Mouse (Mus musculus): Measurements from ENCODE around the gene Mpeg1. TPM values are rescaled to one million over a fixed set of nuclear protein-coding genes. Genes with fewer than 3 reads are reported as not detected.

The Mpeg1 gene
- polyA plus RNA-seq, 1 experiment: 0.06 TPM

DNA sequence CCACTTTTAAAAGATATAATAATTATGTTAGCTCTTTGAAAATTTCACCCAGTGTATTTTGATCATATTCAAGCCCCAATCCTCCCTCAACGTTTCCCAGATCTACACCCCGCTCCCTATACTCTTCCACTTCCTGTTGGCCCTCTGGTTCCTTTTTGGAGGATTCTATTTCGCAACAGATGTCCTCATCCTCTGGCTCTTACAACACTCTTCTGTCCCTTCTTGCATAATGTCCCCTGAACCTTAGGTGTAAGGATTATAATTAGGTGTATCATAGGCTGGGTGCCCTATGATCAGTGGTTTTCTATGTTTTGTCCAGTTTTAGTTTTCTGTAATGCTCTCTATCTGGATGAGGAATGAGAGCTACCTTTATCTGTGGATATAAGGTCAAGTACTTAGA lies 15.6 kb upstream of the Mpeg1 start:
- Histone ChIP-seq H3K27me3 (ENCODE audit: control insufficient read depth, insufficient read depth, insufficient read length) (no peaks in the 10 kb centered on the region), H3ac (ENCODE audit: control insufficient read depth, insufficient read length) (no peak overlapping the region), H3K4me2 (ENCODE audit: low read depth) (no peak overlapping the region), H3K79me2 (ENCODE audit: control insufficient read depth, insufficient read depth) (no peaks in the 10 kb centered on the region), H3K4me3 (no peak overlapping the region), H3K36me3 (ENCODE audit: control insufficient read depth, insufficient read depth) (no peaks in the 10 kb centered on the region)
- TF ChIP-seq MAX (IDR thresholded peaks at IDR 0.05; ENCODE audit: low read depth) (no peak), MYOD1 (IDR thresholded peaks at IDR 0.05; ENCODE audit: control insufficient read depth in 1 of 3, insufficient read length in 2 of 3, low read depth in 2 of 3) (no peak), TCF12 (IDR thresholded peaks at IDR 0.05; ENCODE audit: insufficient read depth, poor library complexity, severe bottlenecking) (no peak), CEBPB (IDR thresholded peaks at IDR 0.05; ENCODE audit: insufficient read depth, poor library complexity, severe bottlenecking) (peak; percentile 27; the same call in 1 of the 2 replicates)

DNA sequence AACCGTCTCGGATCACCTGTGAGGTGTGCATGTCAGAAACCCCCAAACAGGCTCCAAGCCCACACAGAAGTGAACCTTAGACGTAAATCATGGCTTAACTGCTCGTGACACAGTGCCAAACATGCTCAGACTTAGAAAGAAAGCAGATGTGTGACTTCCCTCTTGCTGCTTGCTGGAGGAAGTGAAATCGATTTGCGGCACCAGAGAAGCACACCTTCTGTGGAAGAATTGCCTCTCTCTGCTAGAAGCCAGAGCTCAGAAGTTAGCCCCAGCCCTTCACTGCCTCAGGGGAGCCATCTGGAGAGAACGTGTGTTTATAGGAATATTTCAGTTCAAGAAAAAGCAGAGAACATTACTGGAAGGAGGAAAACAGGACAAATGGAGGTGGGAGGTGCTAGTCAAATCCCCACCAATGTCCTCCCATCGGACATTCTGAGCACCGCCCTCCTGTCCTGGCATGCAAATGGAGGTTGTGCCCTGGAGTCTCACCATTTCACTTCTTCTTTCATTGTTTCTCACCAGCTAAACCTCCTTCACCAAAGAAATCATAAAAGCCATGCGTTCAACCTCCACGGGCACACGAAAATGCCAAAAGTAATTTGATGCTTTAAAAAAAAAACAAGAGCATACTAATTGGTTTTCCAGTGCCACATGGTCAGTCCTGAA lies 3.0 kb upstream of the Mpeg1 start:
- Histone ChIP-seq H3K36me3 (ENCODE audit: control insufficient read depth, insufficient read depth) (no peaks in the 10 kb centered on the region), H3K27me3 (ENCODE audit: control insufficient read depth, insufficient read depth, insufficient read length) (no peaks in the 10 kb centered on the region), H3K79me2 (ENCODE audit: control insufficient read depth, insufficient read depth) (no peaks in the 10 kb centered on the region), H3K4me3 (no peak overlapping the region), H3K4me2 (ENCODE audit: low read depth) (peak overlapping the region; percentile 73), H3ac (ENCODE audit: control insufficient read depth, insufficient read length) (no peak overlapping the region)
- TF ChIP-seq POLR2A (IDR thresholded peaks at IDR 0.05; ENCODE audit: insufficient read length, low read depth) (no peak), USF1 (IDR thresholded peaks at IDR 0.05; ENCODE audit: low read depth) (no peak), MAX (IDR thresholded peaks at IDR 0.05; ENCODE audit: low read depth) (no peak), CEBPB (IDR thresholded peaks at IDR 0.05; ENCODE audit: insufficient read depth, poor library complexity, severe bottlenecking) (no peak), REST (IDR thresholded peaks at IDR 0.05; ENCODE audit: insufficient read depth, insufficient read length) (no peak), MYOD1 (IDR thresholded peaks at IDR 0.05; ENCODE audit: control insufficient read depth in 1 of 3, insufficient read length in 2 of 3, low read depth in 2 of 3) (no peak), POLR2AphosphoS2 (IDR thresholded peaks at IDR 0.05; ENCODE audit: insufficient read length, low read depth) (no peak), MYOG (IDR thresholded peaks at IDR 0.05; ENCODE audit: control insufficient read depth in 1 of 3, insufficient read depth in 1 of 3, insufficient read length in 2 of 3, low read depth in 2 of 3) (no peak), TCF12 (IDR thresholded peaks at IDR 0.05; ENCODE audit: insufficient read depth, poor library complexity, severe bottlenecking) (no peak)

DNA sequence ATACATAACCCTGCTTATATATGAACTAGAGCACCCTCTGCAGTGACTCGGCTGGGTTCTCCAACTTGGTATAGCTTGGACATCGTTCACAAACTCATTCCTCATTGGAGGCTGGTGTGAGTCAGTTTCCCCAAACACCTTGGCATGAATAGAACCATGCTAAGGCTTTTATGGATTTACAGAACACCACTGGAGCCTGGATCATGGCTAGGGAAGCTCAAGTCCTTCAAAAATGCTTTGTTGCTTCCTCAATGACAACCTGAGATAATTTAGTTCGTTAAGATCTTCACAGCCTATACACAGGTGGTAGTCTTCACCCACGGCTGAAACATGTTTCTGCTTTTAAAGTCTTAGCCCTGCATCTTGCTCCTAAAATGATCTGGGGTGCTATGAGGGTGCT lies 1.1 kb upstream of the Mpeg1 start:
- no peaks in the 10 kb centered on the region for H3K36me3 ChIP-seq (ENCODE audit: control insufficient read depth, insufficient read depth)
- no peak overlapping the region for H3ac ChIP-seq (ENCODE audit: control insufficient read depth, insufficient read length)
- TF ChIP-seq TCF3 (IDR thresholded peaks at IDR 0.05; ENCODE audit: insufficient read length, low read depth) (no peak), TCF12 (IDR thresholded peaks at IDR 0.05; ENCODE audit: insufficient read depth, poor library complexity, severe bottlenecking) (no peak)
- no peak overlapping the region for H3K4me2 ChIP-seq (ENCODE audit: low read depth)
- no peaks in the 10 kb centered on the region for H3K27me3 ChIP-seq (ENCODE audit: control insufficient read depth, insufficient read depth, insufficient read length)
- no peak overlapping the region for H3K4me3 ChIP-seq
- no peaks in the 10 kb centered on the region for H3K79me2 ChIP-seq (ENCODE audit: control insufficient read depth, insufficient read depth)

DNA sequence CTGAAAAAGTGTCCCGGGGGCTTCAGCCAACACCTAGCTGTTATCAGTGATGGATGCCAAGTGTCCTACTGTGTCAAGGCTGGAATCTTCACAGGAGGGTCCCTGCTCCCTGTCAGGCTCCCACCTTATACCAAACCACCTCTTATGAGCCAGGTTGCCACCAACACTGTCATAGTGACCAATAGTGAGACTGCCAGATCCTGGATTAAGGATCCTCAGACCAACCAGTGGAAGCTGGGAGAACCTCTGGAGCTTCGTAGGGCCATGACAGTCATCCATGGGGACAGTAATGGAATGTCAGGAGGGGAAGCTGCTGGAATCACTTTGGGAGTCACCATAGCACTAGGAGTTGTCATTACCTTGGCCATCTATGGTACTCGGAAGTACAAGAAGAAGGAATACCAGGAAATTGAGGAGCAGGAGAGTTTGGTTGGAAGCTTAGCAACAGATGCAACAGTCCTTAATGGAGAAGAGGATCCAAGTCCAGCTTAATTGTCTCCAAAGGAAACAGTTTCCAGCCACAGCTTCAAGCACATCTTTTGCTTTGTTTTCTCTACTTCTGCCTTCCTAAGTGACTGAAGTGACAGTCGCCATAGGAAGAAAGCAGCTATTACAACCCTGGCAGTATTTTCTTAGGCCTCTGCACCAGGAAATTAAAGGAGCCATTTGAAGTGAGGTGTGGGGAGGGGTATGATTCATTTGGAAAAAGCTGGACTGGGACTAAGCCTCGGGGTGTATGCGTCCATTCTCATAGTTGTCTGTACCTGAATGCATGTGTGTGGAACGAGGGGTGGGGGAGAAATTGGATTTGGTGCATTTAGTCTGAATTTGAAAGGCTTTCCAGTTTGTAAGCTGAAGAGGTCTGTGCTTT lies 2.5 kb downstream of the Mpeg1 start:
- H3ac ChIP-seq (ENCODE audit: control insufficient read depth, insufficient read length): no peak overlapping the region
- no peak overlapping the region for H3K4me3 ChIP-seq
- no peaks in the 10 kb centered on the region for H3K79me2 ChIP-seq (ENCODE audit: control insufficient read depth, insufficient read depth)
- no peaks in the 10 kb centered on the region for H3K27me3 ChIP-seq (ENCODE audit: control insufficient read depth, insufficient read depth, insufficient read length)
- TF ChIP-seq TCF3 (IDR thresholded peaks at IDR 0.05; ENCODE audit: insufficient read length, low read depth): no peak
- TF ChIP-seq MAX (IDR thresholded peaks at IDR 0.05; ENCODE audit: low read depth): no peak
- TF ChIP-seq POLR2A (IDR thresholded peaks at IDR 0.05; ENCODE audit: insufficient read length, low read depth): no peak
- TF ChIP-seq MYOG (IDR thresholded peaks at IDR 0.05; ENCODE audit: control insufficient read depth in 1 of 3, insufficient read depth in 1 of 3, insufficient read length in 2 of 3, low read depth in 2 of 3): no peak
- no peak for TF ChIP-seq MYOD1 (IDR thresholded peaks at IDR 0.05; ENCODE audit: control insufficient read depth in 1 of 3, insufficient read length in 2 of 3, low read depth in 2 of 3)
- TF ChIP-seq TCF12 (IDR thresholded peaks at IDR 0.05; ENCODE audit: insufficient read depth, poor library complexity, severe bottlenecking): no peak
- TF ChIP-seq REST (IDR thresholded peaks at IDR 0.05; ENCODE audit: insufficient read depth, insufficient read length): no peak
- no peak for TF ChIP-seq POLR2AphosphoS2 (IDR thresholded peaks at IDR 0.05; ENCODE audit: insufficient read length, low read depth)
- TF ChIP-seq USF1 (IDR thresholded peaks at IDR 0.05; ENCODE audit: low read depth): no peak
- TF ChIP-seq CEBPB (IDR thresholded peaks at IDR 0.05; ENCODE audit: insufficient read depth, poor library complexity, severe bottlenecking): no peak
- TF ChIP-seq E2F4 (IDR thresholded peaks at IDR 0.05; ENCODE audit: insufficient read depth): no peak
- TF ChIP-seq SRF (IDR thresholded peaks at IDR 0.05; ENCODE audit: control insufficient read depth, insufficient read length, low read depth): no peak
- H3K36me3 ChIP-seq (ENCODE audit: control insufficient read depth, insufficient read depth): no peaks in the 10 kb centered on the region
- no peak overlapping the region for H3K4me2 ChIP-seq (ENCODE audit: low read depth)

DNA sequence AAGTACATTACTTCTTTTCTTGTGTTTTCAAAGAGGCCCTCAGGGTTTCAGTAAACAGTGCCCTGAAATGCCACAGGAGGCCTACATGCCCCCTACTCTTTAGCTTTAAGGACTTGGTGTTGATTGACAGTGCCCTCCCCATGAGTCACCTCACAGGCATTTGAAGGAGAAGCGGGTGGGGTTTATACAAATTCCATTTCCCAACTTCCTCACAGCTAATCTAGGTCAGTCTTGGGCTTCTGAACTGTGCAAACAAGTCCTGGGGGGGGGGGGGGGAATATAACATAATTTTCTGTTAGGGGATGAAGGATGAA lies 3.1 kb downstream of the Mpeg1 start:
- TF ChIP-seq MYOG (IDR thresholded peaks at IDR 0.05; ENCODE audit: control insufficient read depth in 1 of 3, insufficient read depth in 1 of 3, insufficient read length in 2 of 3, low read depth in 2 of 3) (no peak), TCF3 (IDR thresholded peaks at IDR 0.05; ENCODE audit: insufficient read length, low read depth) (no peak), POLR2A (IDR thresholded peaks at IDR 0.05; ENCODE audit: insufficient read length, low read depth) (no peak), E2F4 (IDR thresholded peaks at IDR 0.05; ENCODE audit: insufficient read depth) (no peak), REST (IDR thresholded peaks at IDR 0.05; ENCODE audit: insufficient read depth, insufficient read length) (no peak), MYOD1 (IDR thresholded peaks at IDR 0.05; ENCODE audit: control insufficient read depth in 1 of 3, insufficient read length in 2 of 3, low read depth in 2 of 3) (no peak), CEBPB (IDR thresholded peaks at IDR 0.05; ENCODE audit: insufficient read depth, poor library complexity, severe bottlenecking) (no peak), POLR2AphosphoS2 (IDR thresholded peaks at IDR 0.05; ENCODE audit: insufficient read length, low read depth) (no peak), TCF12 (IDR thresholded peaks at IDR 0.05; ENCODE audit: insufficient read depth, poor library complexity, severe bottlenecking) (no peak), USF1 (IDR thresholded peaks at IDR 0.05; ENCODE audit: low read depth) (no peak), MAX (IDR thresholded peaks at IDR 0.05; ENCODE audit: low read depth) (no peak), SRF (IDR thresholded peaks at IDR 0.05; ENCODE audit: control insufficient read depth, insufficient read length, low read depth) (no peak)
- no peak overlapping the region for H3ac ChIP-seq (ENCODE audit: control insufficient read depth, insufficient read length)
- H3K4me3 ChIP-seq: no peak overlapping the region
- H3K27me3 ChIP-seq (ENCODE audit: control insufficient read depth, insufficient read depth, insufficient read length): no peaks in the 10 kb centered on the region
- H3K4me2 ChIP-seq (ENCODE audit: low read depth): no peak overlapping the region
- no peaks in the 10 kb centered on the region for H3K36me3 ChIP-seq (ENCODE audit: control insufficient read depth, insufficient read depth)
- no peaks in the 10 kb centered on the region for H3K79me2 ChIP-seq (ENCODE audit: control insufficient read depth, insufficient read depth)

Measured in myocyte (in vitro differentiated cells).